Mouse (Mus musculus) limb, embryonic 10.5 days (tissue): ENCODE results near the gene Esrp2. TPM values are rescaled to one million over a fixed set of nuclear protein-coding genes. Genes with fewer than 3 reads are reported as not detected.

Experiments
- DNase-seq: peaks from one replicate; pipeline ENCODE4 v3.0.0-alpha.2; 2017; ENCODE audit warnings: low spot score
- H3K27ac ChIP-seq: fragments of 300-500 bp; sonication (generic); 2 replicates; pipeline ENCODE4 v1.5.1; 2016; ENCODE audit warnings: mild to moderate bottlenecking
- H3K27me3 ChIP-seq: fragments of 300-500 bp; sonication (generic); 2 replicates; pipeline ENCODE4 v1.6.1; 2016; ENCODE audit warnings: low read depth, mild to moderate bottlenecking; ENCODE audit not compliant: poor library complexity, severe bottlenecking
- H3K36me3 ChIP-seq: fragments of 300-500 bp; sonication (generic); 2 replicates; pipeline ENCODE4 v1.6.1; 2016; ENCODE audit warnings: mild to moderate bottlenecking, moderate library complexity
- H3K4me1 ChIP-seq: fragments of 300-500 bp; sonication (generic); 2 replicates; pipeline ENCODE4 v1.6.1; 2016
- H3K4me3 ChIP-seq: fragments of 300-500 bp; sonication (generic); 2 replicates; pipeline ENCODE4 v1.5.1; 2016; ENCODE audit warnings: mild to moderate bottlenecking, moderate library complexity
- H3K9me3 ChIP-seq: fragments of 300-500 bp; sonication (generic); replicated peaks from 2 replicates; pipeline ENCODE4 v1.6.1; 2016; ENCODE audit warnings: mild to moderate bottlenecking
- WGBS: fragments of 180-500 bp; shearing (Covaris S2); methylation state at CpG from one replicate; pipeline ENCODE4 v1.1.7; 2016; 5-methylcytosine and 5-hydroxymethylcytosine counted together
- polyA plus RNA-seq: library from polyadenylated mRNA; unstranded; fragments of >200 nt; fragmentation: Nextera tagmentation; extraction: Ambion mirVana; gene quantifications from 2 replicates; pipeline ENCODE4 v1.2.1, GENCODE M21; 2016

The Esrp2 gene
- polyA plus RNA-seq, 1 experiment from 2014 or later: 7.3 TPM

- WGBS: 84% methylated on average over 2 of the region's 2 CpGs
- Histone ChIP-seq H3K36me3 (peaks cover 75% of the 10 kb centered on the region), H3K4me1 (peaks cover 7% of the 10 kb centered on the region; the same call in 1 of the 2 replicates), H3K4me3 (no peak overlapping the region), H3K9me3 (no peaks in the 10 kb centered on the region), H3K27me3 (peaks cover 29% of the 10 kb centered on the region), H3K27ac (no peak overlapping the region)
- no peak for DNase-seq
These were observed 6.8 kb downstream of the Esrp2 start for GRCm38 (mm10) chr8:106129997-106130396.

GRCm38 (mm10) chr8:106129232-106129930 lies 7.4 kb downstream of the Esrp2 start:
- Histone ChIP-seq H3K36me3 (peaks cover 79% of the 10 kb centered on the region), H3K4me1 (peaks cover 4% of the 10 kb centered on the region; the same call in 1 of the 2 replicates), H3K27me3 (peaks cover 23% of the 10 kb centered on the region), H3K4me3 (no peak overlapping the region), H3K9me3 (no peaks in the 10 kb centered on the region), H3K27ac (no peak overlapping the region)
- DNase-seq: no peak

- WGBS: 94% methylated on average over 10 of the region's 10 CpGs
- no peak for DNase-seq
- Histone ChIP-seq H3K27ac (no peak overlapping the region), H3K4me3 (no peak overlapping the region), H3K9me3 (no peaks in the 10 kb centered on the region), H3K36me3 (peaks cover 80% of the 10 kb centered on the region), H3K4me1 (no peaks in the 10 kb centered on the region), H3K27me3 (peaks cover 9% of the 10 kb centered on the region)
These were observed 8.8 kb downstream of the Esrp2 start for GRCm38 (mm10) chr8:106127882-106128410.

GRCm38 (mm10) chr8:106127054-106127453 lies 9.7 kb downstream of the Esrp2 start:
- WGBS: 73% methylated on average over 3 of the region's 3 CpGs
- H3K36me3 ChIP-seq: peaks cover 73% of the 10 kb centered on the region

GRCm38 (mm10) chr8:106126055-106126454 lies 10.7 kb downstream of the Esrp2 start:
- Histone ChIP-seq H3K9me3 (no peaks in the 10 kb centered on the region), H3K27me3 (no peaks in the 10 kb centered on the region), H3K36me3 (peaks cover 72% of the 10 kb centered on the region), H3K27ac (no peak overlapping the region), H3K4me3 (no peak overlapping the region), H3K4me1 (no peaks in the 10 kb centered on the region)
- no peak for DNase-seq
- WGBS: 92% methylated on average over 1 of the region's 1 CpGs

More at GRCm38 (mm10) chr8:106127054-106127453, 9.7 kb downstream of the Esrp2 start:
- no peak overlapping the region for H3K4me3 ChIP-seq
- DNase-seq: no peak
- no peaks in the 10 kb centered on the region for H3K27me3 ChIP-seq
- no peak overlapping the region for H3K27ac ChIP-seq
- no peaks in the 10 kb centered on the region for H3K4me1 ChIP-seq
- H3K9me3 ChIP-seq: no peaks in the 10 kb centered on the region

GRCm38 (mm10) chr8:106123443-106123842 lies 13.3 kb downstream of the Esrp2 start:
- H3K4me3 ChIP-seq: no peak overlapping the region
- DNase-seq: no peak
- no peaks in the 10 kb centered on the region for H3K4me1 ChIP-seq
- H3K9me3 ChIP-seq: no peaks in the 10 kb centered on the region
- H3K27ac ChIP-seq: no peak overlapping the region
- WGBS: 88% methylated on average over 3 of the region's 3 CpGs
- H3K36me3 ChIP-seq: peaks cover 68% of the 10 kb centered on the region
- no peaks in the 10 kb centered on the region for H3K27me3 ChIP-seq

GRCm38 (mm10) chr8:106115897-106116296 lies 20.9 kb downstream of the Esrp2 start:
- DNase-seq: peak; percentile 52
- H3K4me1 ChIP-seq: no peaks in the 10 kb centered on the region
- H3K27ac ChIP-seq: no peak overlapping the region
- H3K27me3 ChIP-seq: no peaks in the 10 kb centered on the region
- no peaks in the 10 kb centered on the region for H3K9me3 ChIP-seq
- WGBS: 90% methylated on average over 3 of the region's 3 CpGs
- peaks cover 74% of the 10 kb centered on the region for H3K36me3 ChIP-seq
- H3K4me3 ChIP-seq: no peak overlapping the region

- Histone ChIP-seq H3K4me3 (no peak overlapping the region), H3K27ac (no peak overlapping the region), H3K4me1 (no peaks in the 10 kb centered on the region), H3K27me3 (no peaks in the 10 kb centered on the region), H3K36me3 (peaks cover 87% of the 10 kb centered on the region), H3K9me3 (no peaks in the 10 kb centered on the region)
- no peak for DNase-seq
- 93% methylated on average over 1 of the region's 1 CpGs for WGBS
These were observed 24.3 kb downstream of the Esrp2 start for GRCm38 (mm10) chr8:106112514-106112913.

- Histone ChIP-seq H3K4me1 (no peaks in the 10 kb centered on the region), H3K27me3 (no peaks in the 10 kb centered on the region), H3K36me3 (peaks cover 87% of the 10 kb centered on the region), H3K4me3 (no peak overlapping the region), H3K27ac (no peak overlapping the region), H3K9me3 (no peaks in the 10 kb centered on the region)
- WGBS: 98% methylated on average over 2 of the region's 2 CpGs
- DNase-seq: no peak
These were observed 24.7 kb downstream of the Esrp2 start for GRCm38 (mm10) chr8:106112041-106112440.

- no peaks in the 10 kb centered on the region for H3K27me3 ChIP-seq
- 96% methylated on average over 3 of the region's 3 CpGs for WGBS
- DNase-seq: no peak
- no peaks in the 10 kb centered on the region for H3K4me1 ChIP-seq
- H3K36me3 ChIP-seq: peaks cover 82% of the 10 kb centered on the region
- no peaks in the 10 kb centered on the region for H3K9me3 ChIP-seq
- H3K27ac ChIP-seq: no peak overlapping the region
- H3K4me3 ChIP-seq: no peak overlapping the region
These were observed 28.0 kb downstream of the Esrp2 start for GRCm38 (mm10) chr8:106108729-106109128.

- 98% methylated on average over 4 of the region's 4 CpGs for WGBS
- Histone ChIP-seq H3K27me3 (no peaks in the 10 kb centered on the region), H3K4me3 (no peak overlapping the region), H3K4me1 (no peaks in the 10 kb centered on the region), H3K9me3 (no peaks in the 10 kb centered on the region), H3K27ac (no peak overlapping the region), H3K36me3 (peaks cover 86% of the 10 kb centered on the region)
- no peak for DNase-seq
These were observed 28.7 kb downstream of the Esrp2 start for GRCm38 (mm10) chr8:106108080-106108479.

- no peak for DNase-seq
- Histone ChIP-seq H3K4me1 (no peaks in the 10 kb centered on the region), H3K4me3 (no peak overlapping the region), H3K27me3 (no peaks in the 10 kb centered on the region), H3K27ac (no peak overlapping the region), H3K9me3 (no peaks in the 10 kb centered on the region), H3K36me3 (peaks cover 86% of the 10 kb centered on the region)
- WGBS: 96% methylated on average over 1 of the region's 1 CpGs
These were observed 30.6 kb downstream of the Esrp2 start for GRCm38 (mm10) chr8:106106193-106106592.

- no peaks in the 10 kb centered on the region for H3K9me3 ChIP-seq
- no peak for DNase-seq
- H3K27me3 ChIP-seq: no peaks in the 10 kb centered on the region
- no peaks in the 10 kb centered on the region for H3K4me1 ChIP-seq
- H3K36me3 ChIP-seq: peaks cover 85% of the 10 kb centered on the region
- 87% methylated on average over 2 of the region's 2 CpGs for WGBS
- no peak overlapping the region for H3K4me3 ChIP-seq
- no peak overlapping the region for H3K27ac ChIP-seq
These were observed 32.9 kb downstream of the Esrp2 start for GRCm38 (mm10) chr8:106103888-106104287.
